Comparison of ENCODE assay signal across 11 mouse cellular contexts in the genomic region with DNA sequence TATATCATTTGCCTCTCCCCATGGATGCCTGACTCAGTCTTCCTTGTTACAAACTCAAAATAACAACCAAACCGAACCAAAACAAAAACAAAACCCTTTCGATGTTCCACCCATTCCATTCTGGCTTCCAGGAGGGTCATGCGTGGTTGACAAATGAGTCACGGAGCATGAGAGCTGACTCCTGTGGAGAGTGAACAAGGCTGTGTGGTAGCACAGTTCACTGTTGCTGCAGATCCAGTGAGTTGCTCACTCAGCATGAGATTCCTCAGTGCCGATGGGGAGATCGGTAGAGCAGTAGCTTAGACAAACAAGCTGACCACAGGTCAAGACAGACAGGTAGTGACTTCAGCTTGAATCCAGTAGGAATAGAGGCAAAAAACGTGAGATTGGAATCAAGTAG. TPM values are rescaled to one million over a fixed set of nuclear protein-coding genes. Genes with fewer than 3 reads are reported as not detected.
DNase-seq lines count a peak whose midpoint lies in the region; ATAC-seq and TF ChIP-seq lines count a peak whose summit lies in the region.
"Had no signal": no experiment of that assay in that cellular context is flagged by ENCODE, and none has a peak within 500 bp of the region (broad histone marks: within the 10 kb centered on the region; RNA-seq: fewer than 3 reads in every experiment).

No protein-coding gene starts in this region.

- H3K4me1 ChIP-seq in kidney, embryonic 16.5 days (ENCODE audit: insufficient read depth, low read length) = 0 out of 2 replicates have a peak, but pooled peaks cover 3% of the 10 kb centered on the region

- H3K9me3 ChIP-seq in kidney, embryonic 16.5 days (ENCODE audit: low read length) = no peaks in the 10 kb centered on the region
- H3K9me3 ChIP-seq: embryonic facial prominence, embryonic 13.5 days; limb, embryonic 10.5 days had no signal

- H3K4me2 ChIP-seq in kidney, embryonic 16.5 days (replicated peaks; ENCODE audit: low read depth, low read length) = no peak overlapping the region
- H3K4me2 ChIP-seq: embryonic facial prominence, embryonic 13.5 days; heart, embryonic 11.5 days had no signal

- H3K9ac ChIP-seq in kidney, embryonic 16.5 days (replicated peaks; ENCODE audit: low read length) = no peak overlapping the region
- H3K9ac ChIP-seq: embryonic facial prominence, embryonic 13.5 days had no signal

- DNase-seq in cerebellum, postnatal 10 days = no peak
- no peak for DNase-seq in kidney, postnatal 10 days
- peak; percentile 7 for DNase-seq in 416B (ENCODE audit: low read depth)
- peak; percentile 28 to 32 for DNase-seq in cerebellum, postnatal 25 days
- DNase-seq in left cerebral cortex, adult 2 months (ENCODE audit: extremely low spot score in 1 of 2, low spot score in 2 of 2) = no peak
- no peak for DNase-seq in layer of hippocampus, adult 8-10 months (ENCODE audit: low spot score in 2 of 2)

- whole genome bisulfite sequencing in kidney, embryonic 16.5 days = 44% methylated on average over 7 of the region's 7 CpGs

- peak; percentile 68; the same call in 1 of the 2 replicates for ATAC-seq in cerebellum, adult (ENCODE audit: insufficient number of reproducible peaks, low FRiP score, low TSS enrichment)
- ATAC-seq in kidney, embryonic 16.5 days (ENCODE audit: low FRiP score, low TSS enrichment) = peak; percentile 39; the same call in 1 of the 2 replicates

- no peak overlapping the region for H3K27ac ChIP-seq in kidney, embryonic 16.5 days (ENCODE audit: low read length)
- no peak overlapping the region for H3K27ac ChIP-seq in left cerebral cortex, adult 2 months
- H3K27ac ChIP-seq: embryonic facial prominence, embryonic 13.5 days; limb, embryonic 10.5 days had no signal

- H3K27me3 ChIP-seq in kidney, embryonic 16.5 days (ENCODE audit: insufficient read depth, low read length) = no peaks in the 10 kb centered on the region

- no peaks in the 10 kb centered on the region for H3K36me3 ChIP-seq in kidney, embryonic 16.5 days (ENCODE audit: insufficient read depth, low read length)
- H3K36me3 ChIP-seq: embryonic facial prominence, embryonic 13.5 days; limb, embryonic 10.5 days had no signal

- TF ChIP-seq CTCF in left cerebral cortex, adult 2 months (IDR thresholded peaks at IDR 0.05) = no peak

- no peak overlapping the region for H3K4me3 ChIP-seq in kidney, embryonic 16.5 days (ENCODE audit: low read length)
- H3K4me3 ChIP-seq in left cerebral cortex, adult 2 months = no peak overlapping the region
- H3K4me3 ChIP-seq: embryonic facial prominence, embryonic 13.5 days; limb, embryonic 10.5 days had no signal

- intact Hi-C loops in left cerebral cortex, adult 2 months (cut with DNase I) = no loop called here

RNA-seq across cellular contexts. Expression of a gene that starts 12.8 kb away (rescaled TPM):
- polyA plus RNA-seq in kidney, embryonic 16.5 days (2015; fragmentation: Nextera tagmentation; extraction: Ambion mirVana) = 2.2 and 2.7 TPM in 2 replicates
- total RNA-seq in left cerebral cortex, adult 2 months (2021) = 1 to 10 TPM in 1 of 2 experiments, under 1 TPM in 1; 0.95 to 1.1 TPM
- 1 to 10 TPM; 1.0 to 1.6 (median 1.2) TPM for total RNA-seq in layer of hippocampus, adult 8-10 months (2022)

Comparison
In these comparisons a context has a peak if more than half of its experiments do, and no peak if none do; other contexts are left out.
1. DNase-seq: peak in 416B (single experiment) and cerebellum, postnatal 25 days (2 of 2); none in cerebellum, postnatal 10 days (0 of 2), kidney, postnatal 10 days (single experiment), left cerebral cortex, adult 2 months (0 of 2) and layer of hippocampus, adult 8-10 months (0 of 2).